Mouse (Mus musculus) G1E (cell line): ENCODE results near the gene Fam53b.

Experiments
- CTCF ChIP-seq: IDR thresholded peaks from 2 replicates; pipeline ENCODE4 v1.5.1; 2012; ENCODE audit warnings: low read depth, low read length, inconsistent platforms, mixed read lengths
- GATA1 ChIP-seq: IDR thresholded peaks from 2 replicates; pipeline ENCODE4 v1.6.1; 2012; ENCODE audit warnings: borderline replicate concordance, low read length, inconsistent platforms, mixed read lengths
- POLR2AphosphoS5 ChIP-seq: IDR thresholded peaks from 2 replicates; pipeline ENCODE4 v1.6.1; 2012; ENCODE audit warnings: low read depth, low read length, inconsistent platforms; ENCODE audit not compliant: insufficient replicate concordance
- TAL1 ChIP-seq: conservative IDR thresholded peaks from 2 replicates; pipeline ENCODE4 v1.6.1; 2012; ENCODE audit warnings: low read depth, low read length, inconsistent platforms, mixed read lengths

- TF ChIP-seq CTCF: no peak
- no peak for TF ChIP-seq TAL1
- TF ChIP-seq GATA1: no peak
- TF ChIP-seq POLR2AphosphoS5: no peak
Observed at GRCm38 (mm10) chr7:132776338-132777111, 37.2 kb downstream of the Fam53b start.
